Mouse (Mus musculus) hindbrain, postnatal 0 days (tissue): Measurements from ENCODE around the gene Adamtsl4. TPM values are rescaled to one million over a fixed set of nuclear protein-coding genes. Genes with fewer than 3 reads are reported as not detected.

ENCODE experiments used
- ATAC-seq: fragments of 200-750 bp; cut with Nextera tagmentation; 2 replicates; pipeline ENCODE4 v1.8.0; 2017; ENCODE audit warnings: mild to moderate bottlenecking, moderate TSS enrichment, moderate library complexity
- DNase-seq: peaks from one replicate; pipeline ENCODE4 v3.0.0-alpha.2; 2015; ENCODE audit warnings: low spot score
- H3K27ac ChIP-seq: fragments of 300-500 bp; sonication (generic); 2 replicates; pipeline ENCODE4 v1.5.1; 2014; ENCODE audit warnings: mild to moderate bottlenecking
- H3K27me3 ChIP-seq: fragments of 300-500 bp; sonication (generic); 2 replicates; pipeline ENCODE4 v1.6.1; 2014; ENCODE audit warnings: low read length, mixed read lengths; ENCODE audit not compliant: insufficient read depth
- H3K36me3 ChIP-seq: fragments of 300-500 bp; sonication (generic); 2 replicates; pipeline ENCODE4 v1.6.1; 2014; ENCODE audit warnings: low read length, mixed read lengths; ENCODE audit not compliant: insufficient read depth
- H3K4me1 ChIP-seq: fragments of 300-500 bp; sonication (generic); 2 replicates; pipeline ENCODE4 v1.6.1; 2014; ENCODE audit warnings: antibody characterized with exemption, low read length, mixed read lengths; ENCODE audit not compliant: insufficient read depth
- H3K4me2 ChIP-seq: fragments of 300-500 bp; sonication (generic); 2 replicates; pipeline ENCODE4 v1.6.1; 2014; ENCODE audit warnings: low read depth, mild to moderate bottlenecking, low read length, moderate library complexity, mixed read lengths
- H3K4me3 ChIP-seq: fragments of 300-500 bp; sonication (generic); 2 replicates; pipeline ENCODE4 v1.5.1; 2014; ENCODE audit warnings: low read length
- H3K9ac ChIP-seq: fragments of 300-500 bp; sonication (generic); replicated peaks from 2 replicates; pipeline ENCODE4 v1.6.1; 2014; ENCODE audit warnings: mild to moderate bottlenecking, low read length, moderate library complexity, mixed read lengths
- H3K9me3 ChIP-seq: fragments of 300-500 bp; sonication (generic); 2 replicates; pipeline ENCODE4 v1.6.1; 2016; ENCODE audit warnings: low read length, mixed read lengths
- CTCF ChIP-seq: IDR thresholded peaks from 2 replicates; pipeline ENCODE4 v1.5.1; 2016; ENCODE audit warnings: antibody characterized with exemption, control low read depth, low read depth
- WGBS: fragments of 180-500 bp; shearing (Covaris S2); extraction: QIAGEN DNeasy Blood & Tissue Kit; methylation state at CpG from one replicate; pipeline ENCODE4 v1.1.7; 2014; 5-methylcytosine and 5-hydroxymethylcytosine counted together
- polyA plus RNA-seq: library from polyadenylated mRNA; unstranded; fragments of >200 nt; fragmentation: Nextera tagmentation; extraction: Ambion mirVana; gene quantifications from 2 replicates; pipeline ENCODE4 v1.2.1, GENCODE M21; 2015
- total RNA-seq: library from RNA; depleted of rRNA; stranded (reverse); fragments of >200 nt; gene quantifications from 2 replicates; pipeline ENCODE4 v1.2.3, GENCODE M21; 2014

The Adamtsl4 gene
- total and polyA plus RNA-seq, 2 experiments from 2014 or later = 1.6 to 2.1 TPM

DNA sequence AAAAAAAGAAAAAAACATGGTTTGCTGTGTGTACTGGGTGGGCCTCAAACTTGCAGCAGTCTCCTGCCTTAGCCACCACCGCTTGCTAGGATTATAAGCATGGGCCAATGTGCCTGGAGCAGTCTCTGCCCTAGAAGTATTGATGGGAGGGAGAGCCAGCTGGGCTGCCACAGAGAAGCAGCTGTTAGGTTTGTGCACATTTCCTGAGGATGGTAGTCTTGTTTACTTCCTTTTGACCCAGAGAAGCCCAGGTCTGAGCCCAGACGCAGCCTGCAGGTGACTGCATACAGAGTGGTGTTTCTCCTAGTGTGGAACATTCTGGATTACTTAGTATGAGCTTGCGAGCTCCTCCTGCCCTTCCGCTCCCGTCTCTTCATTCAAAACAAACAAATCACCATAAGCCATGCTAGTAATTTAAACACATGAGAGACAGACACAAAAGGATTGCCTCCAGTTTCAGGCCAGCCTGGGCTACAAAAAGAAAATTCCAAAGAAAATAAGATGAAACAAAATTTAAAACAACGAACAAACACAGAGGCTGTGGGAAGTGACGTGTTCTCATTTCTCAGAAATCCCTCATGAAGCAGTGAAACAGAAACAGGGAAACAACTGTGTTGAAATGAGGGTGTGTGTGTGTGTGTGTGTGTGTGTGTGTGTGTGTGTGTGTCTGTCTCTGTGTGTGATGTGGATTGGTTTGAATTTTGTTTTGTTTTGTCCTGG lies 19.0 kb downstream of the Adamtsl4 start:
- Histone ChIP-seq H3K9ac (no peak overlapping the region), H3K27ac (peak overlapping the region; percentile 79), H3K4me3 (no peak overlapping the region), H3K9me3 (no peaks in the 10 kb centered on the region), H3K4me1 (no peaks in the 10 kb centered on the region), H3K27me3 (no peaks in the 10 kb centered on the region), H3K36me3 (peaks cover 5% of the 10 kb centered on the region; the same call in 1 of the 2 replicates), H3K4me2 (no peak overlapping the region)
- TF ChIP-seq CTCF = no peak
- WGBS = 75% methylated on average over 7 of the region's 7 CpGs
- DNase-seq (no peak), ATAC-seq (no peak)

DNA sequence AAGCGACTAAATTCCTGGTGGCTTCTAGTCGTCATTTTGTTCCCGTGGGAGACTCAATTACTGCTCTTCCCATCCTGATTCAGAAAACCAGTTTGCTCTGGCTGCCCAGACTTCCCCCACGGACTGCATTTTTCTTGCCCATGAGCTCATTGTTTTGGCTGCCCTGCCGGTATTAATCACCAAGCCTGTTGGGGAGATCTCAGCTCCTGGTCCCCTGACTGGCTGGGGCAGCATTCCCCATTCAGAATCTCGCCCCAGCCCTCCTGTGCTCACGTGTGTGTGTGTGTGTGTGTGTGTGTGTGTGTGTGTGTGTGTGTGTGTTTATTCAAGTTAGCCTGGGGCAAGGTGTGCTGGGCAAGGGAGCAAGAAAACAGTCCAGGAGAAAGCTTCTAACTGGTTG lies 19.7 kb downstream of the Adamtsl4 start:
- DNase-seq (peak; percentile 56), ATAC-seq (peak; percentile 87)
- no peak overlapping the region for H3K9ac ChIP-seq
- no peaks in the 10 kb centered on the region for H3K4me1 ChIP-seq
- H3K4me2 ChIP-seq = peak overlapping the region; percentile 7; the same call in 1 of the 2 replicates
- no peaks in the 10 kb centered on the region for H3K27me3 ChIP-seq
- H3K27ac ChIP-seq = peak overlapping the region; percentile 79
- H3K9me3 ChIP-seq = no peaks in the 10 kb centered on the region
- no peak for TF ChIP-seq CTCF
- no peaks in the 10 kb centered on the region; the same call in 1 of the 2 replicates for H3K36me3 ChIP-seq
- 22% methylated on average over 7 of the region's 7 CpGs for WGBS
- H3K4me3 ChIP-seq = no peak overlapping the region

DNA sequence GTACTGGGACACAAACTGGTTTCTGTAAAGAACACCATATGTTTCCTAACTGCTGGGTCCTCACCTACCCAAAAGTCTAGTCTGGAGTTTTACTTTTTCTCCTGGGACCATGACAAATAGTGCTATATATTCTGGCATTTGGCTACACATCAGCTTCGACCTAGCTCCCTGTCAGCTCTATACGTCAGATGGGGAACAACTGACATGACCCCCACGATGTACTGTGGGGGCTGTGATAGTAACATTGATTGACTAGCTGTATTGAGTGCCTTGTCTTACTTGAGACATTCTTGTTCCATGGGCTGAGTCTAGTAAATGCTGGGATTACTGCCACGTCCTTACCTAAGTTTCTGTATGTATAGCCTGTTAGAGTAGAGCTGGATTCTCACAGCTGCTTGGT lies 20.2 kb downstream of the Adamtsl4 start:
- WGBS = 50% methylated on average over 4 of the region's 4 CpGs
- H3K27me3 ChIP-seq = no peaks in the 10 kb centered on the region
- TF ChIP-seq CTCF = no peak
- peak overlapping the region; percentile 7; the same call in 1 of the 2 replicates for H3K4me2 ChIP-seq
- DNase-seq (no peak), ATAC-seq (no peak)
- no peaks in the 10 kb centered on the region for H3K9me3 ChIP-seq
- peak overlapping the region; percentile 79 for H3K27ac ChIP-seq
- H3K36me3 ChIP-seq = no peaks in the 10 kb centered on the region; the same call in 1 of the 2 replicates
- H3K4me3 ChIP-seq = no peak overlapping the region
- H3K9ac ChIP-seq = no peak overlapping the region
- peaks cover 3% of the 10 kb centered on the region; the same call in 1 of the 2 replicates for H3K4me1 ChIP-seq

DNA sequence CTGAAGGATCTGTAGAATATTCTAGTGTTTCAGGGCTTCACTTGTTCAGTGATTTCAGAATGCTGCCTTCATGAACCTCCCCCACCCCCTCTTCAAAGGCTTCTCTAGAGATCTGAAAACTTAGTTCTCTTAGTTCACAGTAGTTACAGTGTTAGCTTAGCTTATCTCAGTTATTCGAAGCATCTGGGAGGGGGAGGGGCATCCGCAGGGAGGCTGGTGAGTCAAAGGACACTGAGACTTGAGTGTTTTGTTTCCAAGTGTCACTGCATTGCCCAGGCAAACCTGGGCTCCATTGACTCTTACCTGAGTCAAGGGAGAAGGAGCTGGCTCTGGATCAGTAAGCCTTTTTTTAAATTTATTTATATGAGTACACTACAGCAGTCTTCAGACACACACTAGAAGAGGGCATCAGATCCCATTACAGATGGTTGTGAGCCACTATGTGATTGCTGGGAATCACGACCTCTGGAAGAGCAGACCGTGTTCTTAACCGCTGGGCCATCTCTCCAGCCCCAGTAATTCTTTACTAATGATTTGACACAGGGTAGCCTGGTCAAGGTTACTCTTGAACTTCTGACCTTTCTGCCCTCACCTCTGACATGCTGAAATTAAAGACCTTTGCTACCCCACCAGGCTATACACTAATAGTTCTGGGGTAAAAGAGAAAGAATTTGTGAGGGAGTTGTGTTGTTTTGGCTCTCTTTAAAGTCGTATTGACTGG lies 21.4 kb downstream of the Adamtsl4 start:
- DNase-seq = no peak
- H3K4me1 ChIP-seq = peaks cover 11% of the 10 kb centered on the region; the same call in 1 of the 2 replicates
- no peaks in the 10 kb centered on the region for H3K27me3 ChIP-seq
- no peak overlapping the region for H3K4me3 ChIP-seq
- no peak overlapping the region for H3K9ac ChIP-seq
- H3K4me2 ChIP-seq = no peak overlapping the region
- no peaks in the 10 kb centered on the region; the same call in 1 of the 2 replicates for H3K36me3 ChIP-seq
- TF ChIP-seq CTCF = no peak
- WGBS = 63% methylated on average over 6 of the region's 6 CpGs
- ATAC-seq = no peak
- H3K9me3 ChIP-seq = no peaks in the 10 kb centered on the region
- no peak overlapping the region for H3K27ac ChIP-seq

DNA sequence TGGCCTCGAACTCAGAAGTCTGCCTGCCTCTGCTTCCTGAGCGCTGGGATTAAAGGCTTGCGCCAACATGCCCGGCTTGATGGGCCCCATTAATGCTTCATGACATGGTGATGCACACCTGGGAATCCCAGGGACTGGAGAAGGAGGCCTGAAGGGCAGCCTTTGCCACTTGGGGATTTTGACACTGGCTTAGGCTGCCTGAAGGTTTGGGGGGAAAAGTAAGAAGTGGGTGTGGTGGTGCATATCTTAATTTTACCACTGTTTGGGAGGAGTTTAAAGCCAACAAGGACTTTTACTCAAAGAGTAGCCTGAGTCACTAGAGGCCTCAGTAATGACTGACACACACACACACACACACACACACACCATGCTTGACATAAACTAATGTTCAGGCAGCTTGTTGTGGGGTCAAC lies 22.8 kb downstream of the Adamtsl4 start:
- Histone ChIP-seq H3K27ac (no peak overlapping the region), H3K4me1 (peaks cover 17% of the 10 kb centered on the region; the same call in 1 of the 2 replicates), H3K9me3 (no peaks in the 10 kb centered on the region), H3K9ac (no peak overlapping the region), H3K27me3 (no peaks in the 10 kb centered on the region), H3K4me3 (no peak overlapping the region), H3K36me3 (no peaks in the 10 kb centered on the region; the same call in 1 of the 2 replicates), H3K4me2 (no peak overlapping the region)
- DNase-seq = no peak
- no peak for ATAC-seq
- TF ChIP-seq CTCF = no peak
- WGBS = 90% methylated on average over 4 of the region's 4 CpGs

DNA sequence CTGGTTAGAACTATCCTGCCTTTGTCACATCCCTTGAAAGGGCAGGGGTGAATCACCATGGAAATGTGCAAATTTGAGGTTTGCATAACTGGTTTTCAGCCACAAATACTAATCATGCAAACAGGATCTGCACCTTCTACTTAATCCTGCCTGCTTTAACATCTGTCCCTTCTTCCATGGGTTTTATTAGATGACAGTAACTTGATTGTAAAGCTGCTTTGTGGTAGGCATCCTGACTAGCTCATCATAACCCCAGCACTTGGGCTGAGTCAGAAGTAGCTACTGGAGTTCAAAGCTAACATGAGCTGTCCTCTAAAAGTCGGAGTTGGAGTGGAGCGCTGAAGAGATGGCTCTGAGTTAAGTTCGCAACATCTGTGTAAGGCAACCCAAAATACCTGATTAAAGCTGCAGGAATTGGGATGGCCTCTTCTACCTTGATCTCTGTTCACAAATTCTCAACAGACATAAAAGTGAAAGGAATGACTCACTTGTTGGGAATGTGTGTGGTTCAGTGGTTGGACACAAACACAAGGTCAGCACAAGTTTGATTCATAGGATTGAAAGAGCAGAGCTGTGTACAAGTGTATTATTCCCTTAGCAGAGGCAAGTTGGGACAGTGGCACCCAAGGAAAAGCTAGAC lies 23.6 kb downstream of the Adamtsl4 start:
- Histone ChIP-seq H3K27ac (no peak overlapping the region), H3K4me3 (no peak overlapping the region), H3K4me1 (peaks cover 17% of the 10 kb centered on the region; the same call in 1 of the 2 replicates), H3K9ac (no peak overlapping the region), H3K9me3 (no peaks in the 10 kb centered on the region), H3K27me3 (no peaks in the 10 kb centered on the region), H3K36me3 (no peaks in the 10 kb centered on the region; the same call in 1 of the 2 replicates), H3K4me2 (no peak overlapping the region)
- no peak for TF ChIP-seq CTCF
- no peak for DNase-seq
- no peak for ATAC-seq
- 90% methylated on average over 3 of the region's 3 CpGs for WGBS
